Mouse (Mus musculus): ENCODE results near the gene Olfr519. TPM values are rescaled to one million over a fixed set of nuclear protein-coding genes. Genes with fewer than 3 reads are reported as not detected.

The Olfr519 gene
- polyA plus RNA-seq (2014; fragmentation: Nextera tagmentation; extraction: Ambion mirVana): not detected in 2 replicates

- Histone ChIP-seq H3K27ac (no peak within 1 kb of the TSS), H3K4me1 (replicated peaks; ENCODE audit: control insufficient read depth, insufficient read depth, low read length) (no peaks in the 10 kb centered on the region), H3K9ac (no peak within 1 kb of the TSS), H3K9me3 (ENCODE audit: control insufficient read depth, low read length) (no peaks in the 10 kb centered on the region), H3K4me3 (replicated peaks; ENCODE audit: low read length) (no peak within 1 kb of the TSS), H3K36me3 (replicated peaks; ENCODE audit: control insufficient read depth, insufficient read depth) (no peaks in the 10 kb centered on the region), H3K4me2 (replicated peaks) (no peak within 1 kb of the TSS), H3K27me3 (ENCODE audit: control insufficient read depth, insufficient read depth, low read length) (no peaks in the 10 kb centered on the region)
- no peak for DNase-seq (ENCODE audit: low spot score)
- 92% methylated on average over 5 of the region's 5 CpGs for WGBS
- ATAC-seq (ENCODE audit: low FRiP score): no peak
These were observed at the start of gene Olfr519 for GRCm38 (mm10) chr7:108894320-108894719. Olfr519 (minus strand) TSS chr7:108894420.

- ATAC-seq (ENCODE audit: low FRiP score) (peak; percentile 69), DNase-seq (ENCODE audit: low spot score) (peak; percentile 79)
- H3K4me2 ChIP-seq (replicated peaks): no peak overlapping the region
- no peak overlapping the region for H3K4me3 ChIP-seq (replicated peaks; ENCODE audit: low read length)
- no peak overlapping the region for H3K27ac ChIP-seq
- WGBS: 0% methylated on average over 2 of the region's 2 CpGs
- peaks cover 63% of the 10 kb centered on the region for H3K36me3 ChIP-seq (replicated peaks; ENCODE audit: control insufficient read depth, insufficient read depth)
- no peaks in the 10 kb centered on the region for H3K27me3 ChIP-seq (ENCODE audit: control insufficient read depth, insufficient read depth, low read length)
- no peak overlapping the region for H3K9ac ChIP-seq
- no peaks in the 10 kb centered on the region for H3K9me3 ChIP-seq (ENCODE audit: control insufficient read depth, low read length)
- H3K4me1 ChIP-seq (replicated peaks; ENCODE audit: control insufficient read depth, insufficient read depth, low read length): no peaks in the 10 kb centered on the region
These were observed 49.8 kb upstream of the Olfr519 start for GRCm38 (mm10) chr7:108944002-108944401.

DNA sequence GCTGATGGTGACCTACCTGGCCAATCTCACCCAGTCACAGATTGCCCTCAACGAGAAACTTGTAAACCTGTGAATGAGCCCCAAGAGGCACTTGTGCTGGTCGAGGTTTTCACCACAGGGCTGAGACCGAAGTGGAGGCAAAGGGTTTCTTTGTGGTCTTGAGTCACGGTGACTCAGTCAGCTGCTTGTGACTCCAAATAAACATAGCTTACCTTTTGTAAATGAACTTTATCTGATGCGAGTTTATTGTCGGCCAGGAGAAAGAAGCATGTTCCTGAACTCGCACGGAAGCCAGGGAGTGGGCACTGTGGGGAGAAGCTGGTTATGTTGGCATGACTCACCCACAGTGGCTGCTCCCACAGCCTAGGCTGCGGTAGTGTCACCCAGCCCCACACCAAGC, 47.2 kb upstream of the Olfr519 start:
- no peak overlapping the region for H3K4me3 ChIP-seq (replicated peaks; ENCODE audit: low read length)
- H3K36me3 ChIP-seq (replicated peaks; ENCODE audit: control insufficient read depth, insufficient read depth): peaks cover 86% of the 10 kb centered on the region
- no peak for ATAC-seq (ENCODE audit: low FRiP score)

DNA sequence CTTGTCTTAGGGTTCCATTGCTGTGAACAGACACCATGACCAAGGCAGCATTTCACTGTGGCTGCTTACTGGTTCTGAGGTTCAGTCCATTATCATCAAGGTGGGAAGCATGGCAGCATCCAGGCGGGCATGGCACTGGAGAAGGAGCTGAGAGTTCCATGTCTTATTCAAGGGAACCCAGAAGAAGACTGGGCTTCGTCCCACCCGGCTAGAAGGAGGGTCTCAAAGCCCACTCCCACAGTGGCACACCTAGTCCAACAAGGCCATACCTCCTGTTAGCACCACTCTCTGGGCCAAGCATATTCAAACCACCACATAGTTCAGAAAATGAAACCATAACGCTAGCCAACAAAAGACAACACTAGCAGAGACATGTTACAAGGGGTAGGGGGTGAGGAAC, 42.4 kb upstream of the Olfr519 start:
- DNase-seq (ENCODE audit: low spot score) (no peak), ATAC-seq (ENCODE audit: low FRiP score) (no peak)
- Histone ChIP-seq H3K9ac (no peak overlapping the region), H3K4me1 (replicated peaks; ENCODE audit: control insufficient read depth, insufficient read depth, low read length) (peaks cover 18% of the 10 kb centered on the region), H3K9me3 (ENCODE audit: control insufficient read depth, low read length) (no peaks in the 10 kb centered on the region), H3K4me2 (replicated peaks) (no peak overlapping the region), H3K36me3 (replicated peaks; ENCODE audit: control insufficient read depth, insufficient read depth) (peaks cover 56% of the 10 kb centered on the region), H3K27ac (no peak overlapping the region), H3K4me3 (replicated peaks; ENCODE audit: low read length) (no peak overlapping the region), H3K27me3 (ENCODE audit: control insufficient read depth, insufficient read depth, low read length) (no peaks in the 10 kb centered on the region)
- WGBS: 96% methylated on average over 4 of the region's 4 CpGs

More for the DNA sequence above, 47.2 kb upstream of the Olfr519 start:
- H3K4me2 ChIP-seq (replicated peaks): no peak overlapping the region
- H3K27me3 ChIP-seq (ENCODE audit: control insufficient read depth, insufficient read depth, low read length): no peaks in the 10 kb centered on the region
- H3K27ac ChIP-seq: no peak overlapping the region
- DNase-seq (ENCODE audit: low spot score): no peak
- H3K9ac ChIP-seq: no peak overlapping the region
- no peaks in the 10 kb centered on the region for H3K9me3 ChIP-seq (ENCODE audit: control insufficient read depth, low read length)
- H3K4me1 ChIP-seq (replicated peaks; ENCODE audit: control insufficient read depth, insufficient read depth, low read length): peaks cover under 1% of the 10 kb centered on the region; the same call in 1 of the 2 replicates
- WGBS: 93% methylated on average over 9 of the region's 9 CpGs

DNA sequence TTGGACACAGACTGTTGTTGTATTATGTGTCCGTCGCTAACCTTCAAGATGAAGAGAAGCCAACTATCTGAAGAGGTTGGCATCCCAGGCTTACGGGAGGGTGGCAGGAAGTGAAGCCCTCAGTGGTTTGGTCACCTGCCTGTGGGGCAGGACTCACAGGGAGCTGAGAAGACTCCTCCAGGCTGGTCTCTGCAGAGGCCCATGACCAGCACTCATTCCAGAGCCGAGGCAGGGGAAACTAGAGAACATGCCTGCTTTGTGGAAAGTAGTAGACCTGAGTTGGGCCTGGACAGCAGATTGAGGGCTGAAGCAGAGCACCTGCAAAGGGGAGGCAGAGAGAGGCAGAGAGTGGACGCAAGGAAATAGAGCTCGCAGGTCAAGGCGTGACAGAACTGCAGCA, 41.2 kb upstream of the Olfr519 start:
- peak overlapping the region; percentile 94 for H3K9ac ChIP-seq
- no peaks in the 10 kb centered on the region for H3K27me3 ChIP-seq (ENCODE audit: control insufficient read depth, insufficient read depth, low read length)
- WGBS: 89% methylated on average over 7 of the region's 7 CpGs
- H3K36me3 ChIP-seq (replicated peaks; ENCODE audit: control insufficient read depth, insufficient read depth): peaks cover 44% of the 10 kb centered on the region
- peaks cover 18% of the 10 kb centered on the region for H3K4me1 ChIP-seq (replicated peaks; ENCODE audit: control insufficient read depth, insufficient read depth, low read length)
- ATAC-seq (ENCODE audit: low FRiP score) (no peak), DNase-seq (ENCODE audit: low spot score) (no peak)
- no peaks in the 10 kb centered on the region for H3K9me3 ChIP-seq (ENCODE audit: control insufficient read depth, low read length)
- H3K4me2 ChIP-seq (replicated peaks): peak overlapping the region; percentile 96
- H3K27ac ChIP-seq: no peak overlapping the region
- H3K4me3 ChIP-seq (replicated peaks; ENCODE audit: low read length): peak overlapping the region; percentile 96

GRCm38 (mm10) chr7:108934836-108935235, 40.6 kb upstream of the Olfr519 start:
- no peaks in the 10 kb centered on the region for H3K27me3 ChIP-seq (ENCODE audit: control insufficient read depth, insufficient read depth, low read length)
- 6% methylated on average over 8 of the region's 8 CpGs for WGBS
- no peak for DNase-seq (ENCODE audit: low spot score)
- no peak for ATAC-seq (ENCODE audit: low FRiP score)
- peaks cover 18% of the 10 kb centered on the region for H3K4me1 ChIP-seq (replicated peaks; ENCODE audit: control insufficient read depth, insufficient read depth, low read length)
- H3K4me2 ChIP-seq (replicated peaks): peak overlapping the region; percentile 96
- no peaks in the 10 kb centered on the region for H3K9me3 ChIP-seq (ENCODE audit: control insufficient read depth, low read length)
- H3K27ac ChIP-seq: peak overlapping the region; percentile 81; the same call in 1 of the 2 replicates
- peak overlapping the region; percentile 96 for H3K4me3 ChIP-seq (replicated peaks; ENCODE audit: low read length)
- peak overlapping the region; percentile 94 for H3K9ac ChIP-seq
- H3K36me3 ChIP-seq (replicated peaks; ENCODE audit: control insufficient read depth, insufficient read depth): peaks cover 38% of the 10 kb centered on the region

GRCm38 (mm10) chr7:108933794-108934731, 39.8 kb upstream of the Olfr519 start, which contains the start of gene Eif3f:
Eif3f (plus strand) TSS chr7:108934417.
- peaks cover 18% of the 10 kb centered on the region for H3K4me1 ChIP-seq (replicated peaks; ENCODE audit: control insufficient read depth, insufficient read depth, low read length)
- DNase-seq (ENCODE audit: low spot score) (peak; percentile 99), ATAC-seq (ENCODE audit: low FRiP score) (peak; percentile 97)
- H3K4me2 ChIP-seq (replicated peaks): peak within 1 kb of the TSS; percentile 96
- peak within 1 kb of the TSS; percentile 81 for H3K27ac ChIP-seq
- H3K36me3 ChIP-seq (replicated peaks; ENCODE audit: control insufficient read depth, insufficient read depth): peaks cover 31% of the 10 kb centered on the region
- peak within 1 kb of the TSS; percentile 94 for H3K9ac ChIP-seq
- 2% methylated on average over 50 of the region's 50 CpGs for WGBS
- H3K9me3 ChIP-seq (ENCODE audit: control insufficient read depth, low read length): no peaks in the 10 kb centered on the region
- H3K27me3 ChIP-seq (ENCODE audit: control insufficient read depth, insufficient read depth, low read length): no peaks in the 10 kb centered on the region
- H3K4me3 ChIP-seq (replicated peaks; ENCODE audit: low read length): peak within 1 kb of the TSS; percentile 96

GRCm38 (mm10) chr7:108929726-108930393, 35.6 kb upstream of the Olfr519 start, which contains the start of gene Nlrp10:
Nlrp10 (minus strand) TSS chr7:108930178.
- 84% methylated on average over 6 of the region's 6 CpGs for WGBS
- Histone ChIP-seq H3K4me2 (replicated peaks) (no peak within 1 kb of the TSS), H3K4me1 (replicated peaks; ENCODE audit: control insufficient read depth, insufficient read depth, low read length) (peaks cover 2% of the 10 kb centered on the region; the same call in 1 of the 2 replicates), H3K9ac (no peak within 1 kb of the TSS), H3K4me3 (replicated peaks; ENCODE audit: low read length) (no peak within 1 kb of the TSS), H3K27me3 (ENCODE audit: control insufficient read depth, insufficient read depth, low read length) (no peaks in the 10 kb centered on the region), H3K9me3 (ENCODE audit: control insufficient read depth, low read length) (no peaks in the 10 kb centered on the region), H3K36me3 (replicated peaks; ENCODE audit: control insufficient read depth, insufficient read depth) (no peaks in the 10 kb centered on the region), H3K27ac (no peak within 1 kb of the TSS)
- ATAC-seq (ENCODE audit: low FRiP score): no peak
- DNase-seq (ENCODE audit: low spot score): no peak

All from hindbrain, embryonic 14.5 days (tissue).